Mouse (Mus musculus): ENCODE measurements around the gene Map2k6. TPM values are rescaled to one million over a fixed set of nuclear protein-coding genes. Genes with fewer than 3 reads are reported as not detected.

The Map2k6 gene
- polyA plus RNA-seq, 1 experiment, result 3.5 TPM

- DNase-seq (ENCODE audit: low read depth, low spot score), result no peak
- WGBS, result 37% methylated on average over 1 of the region's 1 CpGs
These were observed 1.4 kb downstream of the Map2k6 start for GRCm38 (mm10) chr11:110400283-110400682.

- 16% methylated on average over 3 of the region's 3 CpGs for WGBS
- no peak for DNase-seq (ENCODE audit: low read depth, low spot score)
These were observed 3.7 kb downstream of the Map2k6 start for GRCm38 (mm10) chr11:110402671-110403070.

GRCm38 (mm10) chr11:110403602-110404001 is 4.7 kb downstream of the Map2k6 start:
- DNase-seq (ENCODE audit: low read depth, low spot score), result no peak
- WGBS, result 79% methylated on average over 2 of the region's 2 CpGs

- 17% methylated on average over 9 of the region's 9 CpGs for WGBS
- DNase-seq (ENCODE audit: low read depth, low spot score), result no peak
These were observed 6.7 kb downstream of the Map2k6 start for GRCm38 (mm10) chr11:110405607-110406006.

- WGBS, result 92% methylated on average over 12 of the region's 12 CpGs
- no peak for DNase-seq (ENCODE audit: low read depth, low spot score)
These were observed 10.2 kb downstream of the Map2k6 start for GRCm38 (mm10) chr11:110409131-110409530.

- WGBS, result 42% methylated on average over 9 of the region's 9 CpGs
- DNase-seq (ENCODE audit: low read depth, low spot score), result no peak
These were observed 10.9 kb downstream of the Map2k6 start for GRCm38 (mm10) chr11:110409776-110410175.

- 68% methylated on average over 13 of the region's 13 CpGs for WGBS
- no peak for DNase-seq (ENCODE audit: low read depth, low spot score)
These were observed 12.7 kb downstream of the Map2k6 start for GRCm38 (mm10) chr11:110411596-110411995.

GRCm38 (mm10) chr11:110414263-110414662 is 15.3 kb downstream of the Map2k6 start:
- 48% methylated on average over 7 of the region's 7 CpGs for WGBS
- DNase-seq (ENCODE audit: low read depth, low spot score), result no peak

GRCm38 (mm10) chr11:110416691-110417090 is 17.8 kb downstream of the Map2k6 start:
- 30% methylated on average over 6 of the region's 6 CpGs for WGBS
- no peak for DNase-seq (ENCODE audit: low read depth, low spot score)

GRCm38 (mm10) chr11:110420463-110420862 is 21.5 kb downstream of the Map2k6 start:
- no peak for DNase-seq (ENCODE audit: low read depth, low spot score)
- WGBS, result 83% methylated on average over 7 of the region's 7 CpGs

- DNase-seq (ENCODE audit: low read depth, low spot score), result peak; percentile 72
- WGBS, result 17% methylated on average over 6 of the region's 6 CpGs
These were observed 27.7 kb downstream of the Map2k6 start for GRCm38 (mm10) chr11:110426572-110427145.

GRCm38 (mm10) chr11:110427159-110427561 is 28.2 kb downstream of the Map2k6 start:
- DNase-seq (ENCODE audit: low read depth, low spot score), result no peak
- WGBS, result 16% methylated on average over 11 of the region's 11 CpGs

GRCm38 (mm10) chr11:110428999-110429398 is 30.1 kb downstream of the Map2k6 start:
- no peak for DNase-seq (ENCODE audit: low read depth, low spot score)
- WGBS, result 92% methylated on average over 6 of the region's 6 CpGs

GRCm38 (mm10) chr11:110429837-110430418 is 31.0 kb downstream of the Map2k6 start:
- 72% methylated on average over 3 of the region's 3 CpGs for WGBS
- DNase-seq (ENCODE audit: low read depth, low spot score), result no peak

- WGBS, result 83% methylated on average over 8 of the region's 8 CpGs
- no peak for DNase-seq (ENCODE audit: low read depth, low spot score)
These were observed 37.1 kb downstream of the Map2k6 start for GRCm38 (mm10) chr11:110435839-110436556.

GRCm38 (mm10) chr11:110436998-110437397 is 38.1 kb downstream of the Map2k6 start:
- 92% methylated on average over 12 of the region's 12 CpGs for WGBS
- no peak for DNase-seq (ENCODE audit: low read depth, low spot score)

- DNase-seq (ENCODE audit: low read depth, low spot score), result no peak
- 95% methylated on average over 3 of the region's 3 CpGs for WGBS
These were observed 39.2 kb downstream of the Map2k6 start for GRCm38 (mm10) chr11:110438135-110438534.

GRCm38 (mm10) chr11:110438700-110439296 is 39.9 kb downstream of the Map2k6 start:
- no peak for DNase-seq (ENCODE audit: low read depth, low spot score)
- 58% methylated on average over 4 of the region's 4 CpGs for WGBS

GRCm38 (mm10) chr11:110439354-110439753 is 40.4 kb downstream of the Map2k6 start:
- WGBS, result 74% methylated on average over 7 of the region's 7 CpGs
- no peak for DNase-seq (ENCODE audit: low read depth, low spot score)

- 26% methylated on average over 6 of the region's 6 CpGs for WGBS
- peak; percentile 59 for DNase-seq (ENCODE audit: low read depth, low spot score)
These were observed 45.7 kb downstream of the Map2k6 start for GRCm38 (mm10) chr11:110444576-110444975.
